Mouse (Mus musculus): ENCODE results near the gene Gatc. TPM values are rescaled to one million over a fixed set of nuclear protein-coding genes. Genes with fewer than 3 reads are reported as not detected.

Gene Gatc
- polyA plus RNA-seq, 1 experiment from 2014 or later: 27.5 TPM

- no peak overlapping the region for H3K27ac ChIP-seq (ENCODE audit: low read length)
- H3K9ac ChIP-seq (ENCODE audit: low read length): peak overlapping the region; percentile 96
- peak overlapping the region; percentile 76 for H3K4me2 ChIP-seq (ENCODE audit: low read depth, low read length)
- 9% methylated on average over 36 of the region's 36 CpGs for WGBS
- H3K36me3 ChIP-seq (ENCODE audit: control insufficient read depth, insufficient read depth, low read length): peaks cover 33% of the 10 kb centered on the region
- peak; percentile 11; the same call in 1 of the 2 replicates for ATAC-seq (ENCODE audit: low read depth)
- no peaks in the 10 kb centered on the region for H3K9me3 ChIP-seq (ENCODE audit: control insufficient read depth, low read length)
- peak overlapping the region; percentile 78 for H3K4me3 ChIP-seq (ENCODE audit: low read length)
- no peaks in the 10 kb centered on the region for H3K27me3 ChIP-seq (ENCODE audit: control insufficient read depth, insufficient read depth, low read depth, low read length)
- H3K4me1 ChIP-seq (replicated peaks; ENCODE audit: control insufficient read depth, insufficient read depth, low read length): peaks cover 12% of the 10 kb centered on the region
Observed at GRCm38 (mm10) chr5:115341314-115342165, 562 bp upstream of the Gatc start.

- Histone ChIP-seq H3K27ac (ENCODE audit: low read length) (no peak overlapping the region), H3K27me3 (ENCODE audit: control insufficient read depth, insufficient read depth, low read depth, low read length) (no peaks in the 10 kb centered on the region), H3K36me3 (ENCODE audit: control insufficient read depth, insufficient read depth, low read length) (peaks cover 28% of the 10 kb centered on the region), H3K9me3 (ENCODE audit: control insufficient read depth, low read length) (no peaks in the 10 kb centered on the region), H3K4me2 (ENCODE audit: low read depth, low read length) (peak overlapping the region; percentile 76), H3K4me3 (ENCODE audit: low read length) (peak overlapping the region; percentile 78), H3K9ac (ENCODE audit: low read length) (peak overlapping the region; percentile 6; the same call in 1 of the 2 replicates), H3K4me1 (replicated peaks; ENCODE audit: control insufficient read depth, insufficient read depth, low read length) (peaks cover 12% of the 10 kb centered on the region)
- 16% methylated on average over 7 of the region's 7 CpGs for WGBS
- ATAC-seq (ENCODE audit: low read depth): no peak
Observed at GRCm38 (mm10) chr5:115340007-115340406, 971 bp downstream of the Gatc start.

GRCm38 (mm10) chr5:115333626-115334025 lies 7.4 kb downstream of the Gatc start:
- Histone ChIP-seq H3K4me3 (ENCODE audit: low read length) (no peak overlapping the region), H3K9me3 (ENCODE audit: control insufficient read depth, low read length) (no peaks in the 10 kb centered on the region), H3K4me2 (ENCODE audit: low read depth, low read length) (no peak overlapping the region), H3K27ac (ENCODE audit: low read length) (no peak overlapping the region), H3K4me1 (replicated peaks; ENCODE audit: control insufficient read depth, insufficient read depth, low read length) (peaks cover 6% of the 10 kb centered on the region), H3K27me3 (ENCODE audit: control insufficient read depth, insufficient read depth, low read depth, low read length) (no peaks in the 10 kb centered on the region), H3K9ac (ENCODE audit: low read length) (no peak overlapping the region), H3K36me3 (ENCODE audit: control insufficient read depth, insufficient read depth, low read length) (peaks cover 40% of the 10 kb centered on the region)
- 69% methylated on average over 3 of the region's 3 CpGs for WGBS
- ATAC-seq (ENCODE audit: low read depth): no peak

GRCm38 (mm10) chr5:115330955-115331354 lies 10.0 kb downstream of the Gatc start:
- H3K36me3 ChIP-seq (ENCODE audit: control insufficient read depth, insufficient read depth, low read length): peaks cover 37% of the 10 kb centered on the region
- 69% methylated on average over 9 of the region's 9 CpGs for WGBS
- no peak overlapping the region for H3K27ac ChIP-seq (ENCODE audit: low read length)
- no peak overlapping the region for H3K4me3 ChIP-seq (ENCODE audit: low read length)
- no peaks in the 10 kb centered on the region for H3K9me3 ChIP-seq (ENCODE audit: control insufficient read depth, low read length)
- no peak overlapping the region for H3K9ac ChIP-seq (ENCODE audit: low read length)
- H3K4me1 ChIP-seq (replicated peaks; ENCODE audit: control insufficient read depth, insufficient read depth, low read length): peaks cover 14% of the 10 kb centered on the region
- H3K4me2 ChIP-seq (ENCODE audit: low read depth, low read length): no peak overlapping the region
- H3K27me3 ChIP-seq (ENCODE audit: control insufficient read depth, insufficient read depth, low read depth, low read length): no peaks in the 10 kb centered on the region
- ATAC-seq (ENCODE audit: low read depth): no peak

- Histone ChIP-seq H3K9ac (ENCODE audit: low read length) (peak overlapping the region; percentile 94), H3K27me3 (ENCODE audit: control insufficient read depth, insufficient read depth, low read depth, low read length) (no peaks in the 10 kb centered on the region), H3K4me1 (replicated peaks; ENCODE audit: control insufficient read depth, insufficient read depth, low read length) (peaks cover 16% of the 10 kb centered on the region), H3K36me3 (ENCODE audit: control insufficient read depth, insufficient read depth, low read length) (peaks cover 13% of the 10 kb centered on the region), H3K4me2 (ENCODE audit: low read depth, low read length) (peak overlapping the region; percentile 72), H3K9me3 (ENCODE audit: control insufficient read depth, low read length) (no peaks in the 10 kb centered on the region), H3K4me3 (ENCODE audit: low read length) (peak overlapping the region; percentile 90), H3K27ac (ENCODE audit: low read length) (peak overlapping the region; percentile 86)
- ATAC-seq (ENCODE audit: low read depth): peak; percentile 13; the same call in 1 of the 2 replicates
- WGBS: under 1% methylated on average over 50 of the region's 55 CpGs
Observed at GRCm38 (mm10) chr5:115327610-115328548, 13.1 kb downstream of the Gatc start.

GRCm38 (mm10) chr5:115326875-115327609 lies 13.9 kb downstream of the Gatc start, which contains the start of gene Srsf9:
Gene Srsf9 (plus strand): TSS chr5:115327177.
- peak within 1 kb of the TSS; percentile 90 for H3K4me3 ChIP-seq (ENCODE audit: low read length)
- peak; percentile 96 for ATAC-seq (ENCODE audit: low read depth)
- H3K27me3 ChIP-seq (ENCODE audit: control insufficient read depth, insufficient read depth, low read depth, low read length): no peaks in the 10 kb centered on the region
- H3K4me1 ChIP-seq (replicated peaks; ENCODE audit: control insufficient read depth, insufficient read depth, low read length): peaks cover 16% of the 10 kb centered on the region
- H3K4me2 ChIP-seq (ENCODE audit: low read depth, low read length): peak within 1 kb of the TSS; percentile 72
- H3K27ac ChIP-seq (ENCODE audit: low read length): peak within 1 kb of the TSS; percentile 86
- no peaks in the 10 kb centered on the region for H3K9me3 ChIP-seq (ENCODE audit: control insufficient read depth, low read length)
- 0% methylated on average over 85 of the region's 97 CpGs for WGBS
- peaks cover 7% of the 10 kb centered on the region for H3K36me3 ChIP-seq (ENCODE audit: control insufficient read depth, insufficient read depth, low read length)
- H3K9ac ChIP-seq (ENCODE audit: low read length): peak within 1 kb of the TSS; percentile 94

GRCm38 (mm10) chr5:115326256-115326831 lies 14.6 kb downstream of the Gatc start:
- WGBS: 21% methylated on average over 11 of the region's 11 CpGs
- H3K27ac ChIP-seq (ENCODE audit: low read length): peak overlapping the region; percentile 77
- peak overlapping the region; percentile 72 for H3K4me2 ChIP-seq (ENCODE audit: low read depth, low read length)
- no peaks in the 10 kb centered on the region for H3K9me3 ChIP-seq (ENCODE audit: control insufficient read depth, low read length)
- peak overlapping the region; percentile 90 for H3K4me3 ChIP-seq (ENCODE audit: low read length)
- H3K9ac ChIP-seq (ENCODE audit: low read length): peak overlapping the region; percentile 94
- no peaks in the 10 kb centered on the region for H3K27me3 ChIP-seq (ENCODE audit: control insufficient read depth, insufficient read depth, low read depth, low read length)
- H3K36me3 ChIP-seq (ENCODE audit: control insufficient read depth, insufficient read depth, low read length): 0 out of 2 replicates have a peak, but pooled peaks cover 4% of the 10 kb centered on the region
- ATAC-seq (ENCODE audit: low read depth): peak; percentile 45
- peaks cover 16% of the 10 kb centered on the region for H3K4me1 ChIP-seq (replicated peaks; ENCODE audit: control insufficient read depth, insufficient read depth, low read length)

Measured in lung, embryonic 16.5 days (tissue).